Mouse (Mus musculus) embryonic stem cell, embryonic (primary cell): ENCODE measurements at regions not wholly inside any gene's neighbourhood (a gene's known extent, or its start where the extent isn't known, plus 50 kb on each side); places are given as distances from the start of the nearest gene placed in this dataset.

ENCODE experiments used
- CTCF ChIA-PET, 4 experiments: fragments of 300-600 bp in 2 of 4; fragments of 350-600 bp in 2 of 4; sonication (Branson Sonifier 250); formaldehyde crosslinking; loops; one replicate each; lab custom pipeline; 2022; ENCODE audit warnings: inconsistent platforms in 2 of 4; lab: Charles Lee
- POLR2A ChIA-PET, 4 experiments: fragments of 300-600 bp in 2 of 4; fragments of 350-600 bp in 2 of 4; sonication (Branson Sonifier 250); formaldehyde crosslinking; loops; one replicate each; lab custom pipeline; 2022; ENCODE audit warnings: antibody characterized with exemption in 4 of 4, inconsistent platforms in 1 of 4; lab: Charles Lee

GRCm38 (mm10) chr17:88265291-88265690, 175.2 kb upstream of the Foxn2 start:
- ChIA-PET CTCF (interaction anchor here in 1 of 4 experiments (1.9 kb wide), 1 partner anchor 9 kb away, joined by 6 read pairs; no protein-coding TSS in a partner anchor), POLR2A (interaction anchor here in 2 of 4 experiments (1.1 to 7.8 kb wide), 4 partner anchors 8 to 245 kb away, joined by 3 to 93 read pairs (median 46); no protein-coding TSS in a partner anchor)

- CTCF ChIA-PET = interaction anchor here in 3 of 4 experiments (0.7 to 1.8 kb wide), 7 partner anchors 9 to 243 kb away, joined by 3 to 8 read pairs (median 4); no protein-coding TSS in a partner anchor
- POLR2A ChIA-PET = interaction anchor here (0.6 to 7.8 kb wide), 27 partner anchors 11 to 823 kb away, joined by 3 to 93 read pairs (median 4); partner anchors contain the start of genes Calm2 (in 1 of the 4), Foxn2 (in 1 of the 4), Msh6 (in 1 of the 4) and Ppp1r21 (in 1 of the 4)
Observed at GRCm38 (mm10) chr17:88268216-88268615, 172.3 kb upstream of the Foxn2 start.

GRCm38 (mm10) chr17:88268802-88269201, 171.7 kb upstream of the Foxn2 start:
- ChIA-PET CTCF (interaction anchor here in 3 of 4 experiments (0.7 to 1.7 kb wide), 4 partner anchors 8 to 13 kb away, joined by 3 to 5 read pairs (median 4); no protein-coding TSS in a partner anchor), POLR2A (interaction anchor here in 3 of 4 experiments (0.6 to 7.8 kb wide), 21 partner anchors 12 to 822 kb away, joined by 3 to 93 read pairs (median 4); partner anchors contain the start of genes Foxn2 (in 2 of the 3), Calm2 (in 1 of the 3) and Msh6 (in 1 of the 3))

GRCm38 (mm10) chr17:88270896-88271295, 169.6 kb upstream of the Foxn2 start:
- POLR2A ChIA-PET = interaction anchor here (0.6 to 7.8 kb wide), 13 partner anchors 14 to 246 kb away, joined by 3 to 93 read pairs (median 4); partner anchors contain the start of gene Foxn2 (in 1 of the 4)
- CTCF ChIA-PET = interaction anchor here in 1 of 4 experiments (0.6 kb wide), 1 partner anchor 13 kb away, joined by 3 read pairs; no protein-coding TSS in a partner anchor

GRCm38 (mm10) chr17:88272161-88272560, 168.3 kb upstream of the Foxn2 start:
- CTCF ChIA-PET = no interaction called here
- POLR2A ChIA-PET = interaction anchor here in 3 of 4 experiments (1.1 to 7.8 kb wide), 5 partner anchors 15 to 238 kb away, joined by 3 to 93 read pairs (median 3); no protein-coding TSS in a partner anchor

GRCm38 (mm10) chr17:88273520-88273919, 167.0 kb upstream of the Foxn2 start:
- POLR2A ChIA-PET = interaction anchor here in 1 of 4 experiments (0.9 to 1.5 kb wide), 2 partner anchors 17 to 32 kb away, joined by 3 read pairs; no protein-coding TSS in a partner anchor
- CTCF ChIA-PET = no interaction called here

GRCm38 (mm10) chr17:88274003-88274698, 166.4 kb upstream of the Foxn2 start:
- ChIA-PET CTCF (no interaction called here), POLR2A (interaction anchor here in 2 of 4 experiments (0.7 to 0.9 kb wide), 2 partner anchors 18 to 32 kb away, joined by 3 read pairs; no protein-coding TSS in a partner anchor)

GRCm38 (mm10) chr17:88274720-88275433, 165.6 kb upstream of the Foxn2 start:
- CTCF ChIA-PET = no interaction called here
- POLR2A ChIA-PET = interaction anchor here in 2 of 4 experiments (0.6 to 1.2 kb wide), 7 partner anchors 9 to 742 kb away, joined by 3 to 5 read pairs (median 3); no protein-coding TSS in a partner anchor

- ChIA-PET POLR2A (interaction anchor here in 1 of 4 experiments (0.6 kb wide), 1 partner anchor 63 kb away, joined by 11 read pairs; no protein-coding TSS in a partner anchor), CTCF (no interaction called here)
Observed at GRCm38 (mm10) chr17:88279656-88280055, 160.9 kb upstream of the Foxn2 start.

GRCm38 (mm10) chr17:88282711-88283110, 157.8 kb upstream of the Foxn2 start:
- ChIA-PET CTCF (no interaction called here), POLR2A (no interaction called here)

- CTCF ChIA-PET = no interaction called here
- POLR2A ChIA-PET = interaction anchor here in 2 of 4 experiments (1.2 to 1.4 kb wide), 2 partner anchors 26 to 28 kb away, joined by 3 read pairs; no protein-coding TSS in a partner anchor
Observed at GRCm38 (mm10) chr17:88284477-88284876, 156.0 kb upstream of the Foxn2 start.

- CTCF ChIA-PET = no interaction called here
- POLR2A ChIA-PET = no interaction called here
Observed at GRCm38 (mm10) chr17:88287861-88288260, 152.7 kb upstream of the Foxn2 start.

- CTCF ChIA-PET = no interaction called here
- POLR2A ChIA-PET = interaction anchor here in 1 of 4 experiments (1.1 kb wide), 1 partner anchor 8 kb away, joined by 3 read pairs; no protein-coding TSS in a partner anchor
Observed at GRCm38 (mm10) chr17:88297520-88297919, 143.0 kb upstream of the Foxn2 start.

GRCm38 (mm10) chr17:88303991-88304390, 136.5 kb upstream of the Foxn2 start:
- CTCF ChIA-PET = interaction anchor here in 2 of 4 experiments (0.5 to 1.5 kb wide), 2 partner anchors 36 to 48 kb away, joined by 3 to 14 read pairs; no protein-coding TSS in a partner anchor

GRCm38 (mm10) chr17:88305165-88305564, 135.3 kb upstream of the Foxn2 start:
- CTCF ChIA-PET = interaction anchor here in 1 of 4 experiments (1.5 kb wide), 1 partner anchor 48 kb away, joined by 6 read pairs; no protein-coding TSS in a partner anchor
- POLR2A ChIA-PET = interaction anchor here in 2 of 4 experiments (0.6 to 2.4 kb wide), 7 partner anchors 8 to 206 kb away, joined by 3 to 10 read pairs (median 4); no protein-coding TSS in a partner anchor

More at GRCm38 (mm10) chr17:88303991-88304390, 136.5 kb upstream of the Foxn2 start:
- POLR2A ChIA-PET = interaction anchor here in 3 of 4 experiments (0.5 to 1.5 kb wide), 8 partner anchors 9 to 431 kb away, joined by 3 to 8 read pairs (median 4); no protein-coding TSS in a partner anchor

- ChIA-PET POLR2A (interaction anchor here (0.5 to 2.4 kb wide), 19 partner anchors 10 to 514 kb away, joined by 3 to 10 read pairs (median 4); partner anchors contain the start of gene Foxn2 (in 1 of the 4)), CTCF (interaction anchor here in 2 of 4 experiments (0.5 to 1.5 kb wide), 5 partner anchors 12 to 334 kb away, joined by 3 to 6 read pairs (median 3); no protein-coding TSS in a partner anchor)
Observed at GRCm38 (mm10) chr17:88306325-88306724, 134.2 kb upstream of the Foxn2 start.

GRCm38 (mm10) chr17:88307082-88307481, 133.4 kb upstream of the Foxn2 start:
- CTCF ChIA-PET = interaction anchor here in 1 of 4 experiments (1.5 kb wide), 1 partner anchor 51 kb away, joined by 3 read pairs; no protein-coding TSS in a partner anchor
- POLR2A ChIA-PET = interaction anchor here (0.6 to 2.4 kb wide), 14 partner anchors 11 to 263 kb away, joined by 3 to 10 read pairs (median 4); partner anchors contain the start of gene Foxn2 (in 1 of the 4)
